Mouse (Mus musculus) hindbrain, embryonic 11.5 days (tissue): ENCODE measurements around the gene Sdk1. TPM values are rescaled to one million over a fixed set of nuclear protein-coding genes. Genes with fewer than 3 reads are reported as not detected.

Experiments
- ATAC-seq: fragments of 200-750 bp; cut with Nextera tagmentation; 2 replicates; pipeline ENCODE4 v1.8.0; 2017; ENCODE audit warnings: mild to moderate bottlenecking, moderate TSS enrichment, moderate library complexity; ENCODE audit not compliant: low FRiP score
- DNase-seq: peaks from one replicate; pipeline ENCODE4 v3.0.0-alpha.2; 2015; ENCODE audit warnings: low spot score
- H3K27ac ChIP-seq: fragments of 300-500 bp; sonication (generic); 2 replicates; pipeline ENCODE4 v1.5.1; 2014; ENCODE audit warnings: mild to moderate bottlenecking, low read depth, low read length
- H3K27me3 ChIP-seq: fragments of 300-500 bp; sonication (generic); 2 replicates; pipeline ENCODE4 v1.6.1; 2014; ENCODE audit warnings: mild to moderate bottlenecking, low read length, moderate library complexity, mixed read lengths; ENCODE audit not compliant: control insufficient read depth, insufficient read depth
- H3K36me3 ChIP-seq: fragments of 300-500 bp; sonication (generic); 2 replicates; pipeline ENCODE4 v1.6.1; 2014; ENCODE audit warnings: mild to moderate bottlenecking, low read length, moderate library complexity, mixed read lengths; ENCODE audit not compliant: control insufficient read depth, insufficient read depth
- H3K4me1 ChIP-seq: fragments of 300-500 bp; sonication (generic); replicated peaks from 2 replicates; pipeline ENCODE4 v1.6.1; 2014; ENCODE audit warnings: low read length, mixed read lengths; ENCODE audit not compliant: control insufficient read depth, insufficient read depth
- H3K4me2 ChIP-seq: fragments of 300-500 bp; sonication (generic); replicated peaks from 2 replicates; pipeline ENCODE4 v1.6.1; 2014; ENCODE audit warnings: mild to moderate bottlenecking, low read depth, low read length
- H3K4me3 ChIP-seq: fragments of 300-500 bp; sonication (generic); 2 replicates; pipeline ENCODE4 v1.5.1; 2014; ENCODE audit warnings: low read depth, low read length
- H3K9ac ChIP-seq: fragments of 300-500 bp; sonication (generic); 2 replicates; pipeline ENCODE4 v1.6.1; 2014; ENCODE audit warnings: low read depth, low read length
- H3K9me3 ChIP-seq: fragments of 300-500 bp; sonication (generic); 2 replicates; pipeline ENCODE4 v1.6.1; 2016; ENCODE audit warnings: low read length; ENCODE audit not compliant: control insufficient read depth
- WGBS: fragments of 180-500 bp; shearing (Covaris S2); extraction: QIAGEN DNeasy Blood & Tissue Kit; methylation state at CpG from one replicate; pipeline ENCODE4 v1.1.7; 2014; 5-methylcytosine and 5-hydroxymethylcytosine counted together
- polyA plus RNA-seq: library from polyadenylated mRNA; unstranded; fragments of >200 nt; fragmentation: Nextera tagmentation; extraction: Ambion mirVana; gene quantifications from 2 replicates; pipeline ENCODE4 v1.2.1, GENCODE M21; 2014

The Sdk1 gene
- polyA plus RNA-seq, 1 experiment from 2014 or later, result 1.1 TPM

DNA sequence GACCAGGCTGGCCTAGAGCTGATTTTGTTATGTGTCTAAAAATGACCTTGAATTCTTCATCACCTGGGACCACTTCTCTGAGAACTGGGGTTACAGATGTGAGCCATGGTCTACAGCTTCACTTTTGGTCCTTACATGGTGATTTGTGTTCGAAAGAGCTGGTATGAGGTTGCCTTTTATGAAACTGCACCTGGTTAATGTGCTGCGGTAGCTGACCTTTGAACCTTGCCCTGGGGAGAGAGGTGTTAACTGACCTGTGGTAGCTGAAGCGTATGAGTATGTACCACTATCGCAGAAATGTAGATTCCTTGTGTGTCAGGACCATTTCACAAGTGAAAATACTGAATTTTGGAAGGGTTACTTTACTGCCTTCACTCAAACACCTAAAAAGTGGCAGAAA lies 149.3 kb downstream of the Sdk1 start:
- H3K36me3 ChIP-seq, result no peaks in the 10 kb centered on the region
- 83% methylated on average over 4 of the region's 4 CpGs for WGBS
- no peaks in the 10 kb centered on the region for H3K9me3 ChIP-seq
- no peak for DNase-seq
- H3K27me3 ChIP-seq, result no peaks in the 10 kb centered on the region
- no peak overlapping the region for H3K4me2 ChIP-seq
- H3K27ac ChIP-seq, result no peak overlapping the region
- no peaks in the 10 kb centered on the region for H3K4me1 ChIP-seq
- H3K9ac ChIP-seq, result no peak overlapping the region
- H3K4me3 ChIP-seq, result no peak overlapping the region
- ATAC-seq, result no peak

DNA sequence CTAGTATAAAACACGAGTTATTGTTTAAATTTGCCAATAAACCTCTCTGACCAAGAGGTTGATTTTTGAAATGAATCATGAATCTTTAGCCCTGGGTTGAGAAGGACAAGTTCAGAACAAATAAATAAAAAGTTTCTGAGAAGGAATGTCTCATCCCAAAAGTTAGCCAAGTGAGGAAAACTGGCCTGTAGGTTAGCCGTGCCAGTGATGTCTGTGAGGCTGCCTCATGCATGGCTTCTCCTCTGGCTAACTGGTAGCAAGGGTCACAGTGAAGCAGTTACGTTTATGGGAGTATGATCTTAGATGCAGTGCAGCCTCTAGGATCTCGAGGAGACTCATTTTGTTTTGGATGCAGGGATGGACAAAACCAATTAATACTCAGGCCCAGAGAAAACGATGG lies 149.9 kb downstream of the Sdk1 start:
- H3K27me3 ChIP-seq, result no peaks in the 10 kb centered on the region
- no peak overlapping the region for H3K27ac ChIP-seq
- 77% methylated on average over 5 of the region's 5 CpGs for WGBS
- H3K36me3 ChIP-seq, result no peaks in the 10 kb centered on the region
- H3K4me1 ChIP-seq, result no peaks in the 10 kb centered on the region
- ATAC-seq (no peak), DNase-seq (no peak)
- no peak overlapping the region for H3K4me3 ChIP-seq
- no peak overlapping the region for H3K9ac ChIP-seq
- H3K9me3 ChIP-seq, result no peaks in the 10 kb centered on the region
- no peak overlapping the region for H3K4me2 ChIP-seq

DNA sequence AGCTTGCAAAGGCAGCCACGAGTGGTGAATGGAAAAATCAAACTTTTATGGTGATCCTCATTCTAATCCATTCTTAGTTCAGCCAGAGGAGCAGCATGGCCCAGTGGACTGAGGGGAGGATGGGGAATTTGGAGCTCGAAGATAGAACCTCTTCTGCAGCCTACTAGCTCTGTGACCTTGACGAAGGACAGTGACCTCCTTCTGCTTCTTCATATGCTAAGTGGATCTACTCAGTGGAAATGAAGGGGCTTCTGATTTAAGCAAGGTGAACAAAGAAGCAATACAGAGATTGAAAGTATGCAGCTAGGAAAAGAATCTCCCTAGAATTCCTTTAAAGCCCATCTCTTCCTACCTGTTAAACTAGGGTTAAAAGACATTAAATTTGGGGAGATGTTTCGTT lies 152.6 kb downstream of the Sdk1 start:
- Histone ChIP-seq H3K36me3 (no peaks in the 10 kb centered on the region), H3K4me3 (no peak overlapping the region), H3K9ac (no peak overlapping the region), H3K4me1 (no peaks in the 10 kb centered on the region), H3K27me3 (no peaks in the 10 kb centered on the region), H3K4me2 (no peak overlapping the region), H3K9me3 (no peaks in the 10 kb centered on the region), H3K27ac (no peak overlapping the region)
- 84% methylated on average over 4 of the region's 4 CpGs for WGBS
- ATAC-seq, result no peak
- DNase-seq, result no peak

DNA sequence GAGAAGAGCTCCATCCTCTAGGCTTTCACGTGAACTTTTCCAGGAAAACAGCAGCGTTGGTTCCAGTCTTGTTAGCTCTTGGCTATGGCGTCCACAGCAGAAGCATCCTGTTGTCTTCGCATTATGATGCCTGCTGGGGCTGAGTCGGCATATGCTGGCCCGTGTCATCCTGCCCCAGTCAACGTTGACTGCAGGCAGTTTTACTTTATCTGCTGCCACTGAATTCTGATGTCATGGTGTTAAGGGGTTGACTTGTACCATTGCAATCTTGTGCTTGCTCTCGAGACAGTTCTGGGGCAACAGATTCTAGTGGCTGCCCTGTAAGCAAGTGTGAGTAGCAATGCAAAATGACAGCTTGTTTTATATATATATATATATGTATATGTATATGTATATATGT lies 153.3 kb downstream of the Sdk1 start:
- Histone ChIP-seq H3K27ac (no peak overlapping the region), H3K9me3 (no peaks in the 10 kb centered on the region), H3K36me3 (no peaks in the 10 kb centered on the region), H3K4me1 (no peaks in the 10 kb centered on the region), H3K4me2 (no peak overlapping the region), H3K27me3 (no peaks in the 10 kb centered on the region), H3K4me3 (no peak overlapping the region), H3K9ac (no peak overlapping the region)
- 90% methylated on average over 8 of the region's 8 CpGs for WGBS
- ATAC-seq, result no peak
- DNase-seq, result no peak

DNA sequence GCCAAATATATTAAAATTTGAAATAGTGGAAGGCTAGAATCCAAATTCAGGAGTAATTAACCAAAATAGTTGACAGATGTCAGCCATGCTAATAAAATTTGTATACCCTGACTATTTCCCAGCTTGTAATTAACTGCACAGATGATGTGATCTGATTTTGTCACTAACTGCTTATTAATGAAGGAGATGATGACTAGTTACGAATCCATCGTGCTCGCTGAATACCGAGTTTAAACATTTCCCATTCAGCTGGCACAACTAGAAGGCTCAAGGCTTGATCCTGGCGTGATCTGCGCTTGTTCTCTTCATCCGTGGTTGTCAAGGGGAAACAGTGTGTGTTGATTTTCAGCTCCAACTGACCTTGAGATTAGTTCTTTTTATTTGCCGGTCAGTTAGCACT lies 162.5 kb downstream of the Sdk1 start:
- Histone ChIP-seq H3K4me1 (no peaks in the 10 kb centered on the region), H3K27me3 (no peaks in the 10 kb centered on the region), H3K36me3 (no peaks in the 10 kb centered on the region), H3K4me2 (no peak overlapping the region), H3K9ac (no peak overlapping the region), H3K4me3 (no peak overlapping the region), H3K9me3 (no peaks in the 10 kb centered on the region), H3K27ac (no peak overlapping the region)
- DNase-seq (no peak), ATAC-seq (no peak)
- WGBS, result 88% methylated on average over 8 of the region's 8 CpGs

DNA sequence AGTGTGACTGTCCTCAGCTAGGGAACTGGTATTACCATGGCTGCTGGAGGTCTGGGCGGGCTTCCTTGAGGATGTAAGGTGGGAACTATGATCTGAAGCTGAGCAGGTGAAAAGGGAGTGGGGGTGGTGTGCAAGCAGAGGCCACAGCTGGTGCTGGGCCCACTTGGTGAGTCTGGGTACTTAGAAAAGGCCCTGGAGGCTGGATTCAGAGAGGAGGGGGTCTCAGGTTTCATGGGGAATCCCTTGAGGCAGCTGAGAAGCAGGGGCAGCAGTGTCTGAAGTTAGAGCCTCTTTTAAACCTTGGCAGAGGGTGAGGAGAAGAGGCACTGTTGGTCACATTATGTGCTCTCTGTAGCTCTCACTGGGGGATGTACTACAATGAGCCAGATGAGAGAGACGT lies 163.4 kb downstream of the Sdk1 start:
- 25% methylated on average over 2 of the region's 2 CpGs for WGBS
- Histone ChIP-seq H3K27ac (no peak overlapping the region), H3K27me3 (no peaks in the 10 kb centered on the region), H3K9ac (no peak overlapping the region), H3K9me3 (no peaks in the 10 kb centered on the region), H3K4me1 (no peaks in the 10 kb centered on the region), H3K4me3 (no peak overlapping the region), H3K4me2 (no peak overlapping the region), H3K36me3 (no peaks in the 10 kb centered on the region)
- DNase-seq, result no peak
- no peak for ATAC-seq

DNA sequence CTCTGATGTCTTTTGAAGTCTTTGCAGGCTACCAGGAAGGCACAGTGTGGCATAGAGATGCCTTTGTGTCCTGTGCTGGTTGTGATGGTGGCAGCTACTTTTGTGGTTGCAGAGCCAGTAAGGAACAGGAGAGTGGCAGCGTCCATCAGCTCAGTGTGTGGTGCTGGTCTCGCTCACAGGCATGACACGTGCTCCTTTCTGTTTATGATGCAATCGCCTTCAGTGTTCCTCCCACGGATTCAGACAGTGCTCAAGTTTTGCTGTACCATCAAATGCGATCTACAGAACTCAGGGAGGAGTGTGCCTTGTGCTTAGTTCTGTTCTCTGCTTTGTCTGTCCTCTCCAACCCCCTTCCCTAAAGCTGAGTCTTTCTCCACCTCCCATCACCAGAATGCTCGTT lies 165.6 kb downstream of the Sdk1 start:
- no peaks in the 10 kb centered on the region for H3K4me1 ChIP-seq
- no peak overlapping the region for H3K27ac ChIP-seq
- no peak overlapping the region for H3K4me3 ChIP-seq
- ATAC-seq (no peak), DNase-seq (no peak)
- H3K27me3 ChIP-seq, result no peaks in the 10 kb centered on the region
- H3K36me3 ChIP-seq, result no peaks in the 10 kb centered on the region
- H3K9me3 ChIP-seq, result no peaks in the 10 kb centered on the region
- WGBS, result 84% methylated on average over 7 of the region's 7 CpGs
- H3K4me2 ChIP-seq, result no peak overlapping the region
- H3K9ac ChIP-seq, result no peak overlapping the region

DNA sequence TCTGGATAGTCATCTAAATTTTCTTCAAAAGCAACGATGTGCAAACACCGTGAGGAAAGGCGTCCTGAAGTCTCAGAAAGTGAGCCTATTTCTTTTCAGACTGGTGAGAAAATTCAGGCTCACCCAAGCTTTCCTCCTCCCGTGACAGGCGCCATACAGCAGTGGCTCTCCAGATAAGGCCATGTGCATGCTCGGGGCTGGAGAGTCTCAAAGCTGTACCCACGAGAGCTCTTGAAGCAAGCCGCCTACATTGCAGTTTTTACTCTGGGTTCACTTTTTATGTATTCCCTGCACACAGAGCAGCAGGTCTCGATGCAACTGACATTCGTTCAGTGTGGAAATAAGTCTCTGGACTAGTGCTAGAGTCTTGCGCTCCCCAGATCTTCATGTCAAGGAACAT lies 171.7 kb downstream of the Sdk1 start:
- no peak overlapping the region for H3K4me3 ChIP-seq
- no peak for DNase-seq
- no peak overlapping the region for H3K9ac ChIP-seq
- ATAC-seq, result no peak
- whole genome bisulfite sequencing, result 82% methylated on average over 11 of the region's 11 CpGs
- no peaks in the 10 kb centered on the region for H3K27me3 ChIP-seq
- H3K36me3 ChIP-seq, result no peaks in the 10 kb centered on the region
- no peaks in the 10 kb centered on the region for H3K9me3 ChIP-seq
- H3K27ac ChIP-seq, result no peak overlapping the region
- no peaks in the 10 kb centered on the region for H3K4me1 ChIP-seq
- H3K4me2 ChIP-seq, result no peak overlapping the region

DNA sequence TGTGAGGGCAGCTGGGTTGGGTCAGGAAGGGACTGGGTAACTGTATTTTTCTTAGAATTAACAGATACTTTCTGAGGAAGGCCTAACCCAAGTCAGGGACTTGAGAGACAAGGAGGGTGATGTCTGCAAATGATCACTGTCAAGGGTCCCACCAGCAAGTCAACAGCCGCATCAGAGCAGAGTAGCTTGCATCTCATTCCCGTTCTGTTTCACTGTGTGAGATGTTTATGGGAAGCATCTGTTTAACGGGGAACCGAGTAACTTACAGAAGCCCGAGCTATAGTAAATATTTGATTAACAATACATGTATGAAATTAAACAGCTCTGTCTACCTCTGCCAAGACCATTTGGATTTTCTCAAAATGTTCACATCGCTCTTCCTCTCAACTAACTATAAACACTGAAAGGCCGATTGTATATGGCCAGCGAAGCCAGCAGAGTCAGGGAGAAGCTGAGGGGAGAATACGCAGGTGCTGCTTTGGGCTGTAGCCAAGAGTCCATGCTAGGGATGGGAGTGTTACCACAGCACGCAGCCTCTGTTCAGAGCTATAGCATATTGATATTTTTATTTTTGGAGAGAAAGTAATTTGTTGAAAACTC lies 174.5 kb downstream of the Sdk1 start:
- H3K27ac ChIP-seq, result no peak overlapping the region
- no peaks in the 10 kb centered on the region for H3K27me3 ChIP-seq
- DNase-seq, result no peak
- H3K4me1 ChIP-seq, result no peaks in the 10 kb centered on the region
- ATAC-seq, result no peak
- H3K36me3 ChIP-seq, result no peaks in the 10 kb centered on the region
- no peak overlapping the region for H3K9ac ChIP-seq
- 87% methylated on average over 10 of the region's 10 CpGs for WGBS
- H3K4me3 ChIP-seq, result no peak overlapping the region
- no peak overlapping the region for H3K4me2 ChIP-seq
- H3K9me3 ChIP-seq, result no peaks in the 10 kb centered on the region
